Mouse (Mus musculus) bone marrow, adult 2 months (tissue): ENCODE measurements at regions not wholly inside any gene's neighbourhood (a gene's known extent, or its start where the extent isn't known, plus 50 kb on each side); places are given as distances from the start of the nearest gene placed in this dataset.

Source experiments
- CTCF ChIP-seq: fragments of 200-500 bp; IDR thresholded peaks from 2 replicates; pipeline ENCODE4 v1.5.1; 2011; ENCODE audit warnings: low read length, control low read depth; ENCODE audit not compliant: control insufficient read depth, insufficient read depth
- POLR2A ChIP-seq: fragments of 200-500 bp; IDR thresholded peaks from 2 replicates; pipeline ENCODE4 v1.6.1; 2011; ENCODE audit warnings: low read depth, mild to moderate bottlenecking, control low read depth, low read length, borderline replicate concordance; ENCODE audit not compliant: control insufficient read depth

DNA sequence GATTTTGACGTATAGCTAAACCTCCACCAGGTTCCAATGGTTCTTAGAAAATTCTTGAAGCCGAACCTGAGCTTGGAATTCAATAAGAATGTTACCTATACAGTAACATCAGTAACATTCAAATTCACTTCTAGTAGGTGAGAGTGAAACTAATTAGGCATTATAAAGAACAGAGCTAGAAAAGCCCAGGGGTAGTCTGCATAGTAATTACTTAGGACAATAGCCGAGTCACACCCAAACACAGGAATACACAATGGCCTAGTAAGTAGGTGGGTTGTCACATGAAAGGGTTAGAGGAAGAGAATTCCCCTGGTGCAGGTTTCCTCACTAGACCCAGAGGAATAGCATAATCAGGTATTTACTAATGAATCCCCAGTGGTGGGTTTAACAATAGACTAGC is 1277.8 kb upstream of the Tacstd2 start:
- TF ChIP-seq CTCF (no peak), POLR2A (no peak)
